Mouse (Mus musculus) lung, postnatal 0 days (tissue): ENCODE measurements around the gene Cntn4.

ENCODE experiments used
- CTCF ChIP-seq: IDR thresholded peaks from 2 replicates; pipeline ENCODE4 v1.5.1; 2016; ENCODE audit warnings: antibody characterized with exemption, mild to moderate bottlenecking
- EP300 ChIP-seq: IDR thresholded peaks from 2 replicates; pipeline ENCODE4 v1.6.1; 2016; ENCODE audit warnings: antibody characterized with exemption, mild to moderate bottlenecking, control low read depth

- TF ChIP-seq CTCF (no peak), EP300 (no peak)
These were observed 261.0 kb downstream of the Cntn4 start for GRCm38 (mm10) chr6:105938485-105938884.
